Mouse (Mus musculus): ENCODE results near the gene Nit1. TPM values are rescaled to one million over a fixed set of nuclear protein-coding genes. Genes with fewer than 3 reads are reported as not detected.

Nit1 gene
- polyA plus RNA-seq (2015; fragmentation: Nextera tagmentation; extraction: Ambion mirVana) = 57.6 and 60.9 TPM in 2 replicates

DNA sequence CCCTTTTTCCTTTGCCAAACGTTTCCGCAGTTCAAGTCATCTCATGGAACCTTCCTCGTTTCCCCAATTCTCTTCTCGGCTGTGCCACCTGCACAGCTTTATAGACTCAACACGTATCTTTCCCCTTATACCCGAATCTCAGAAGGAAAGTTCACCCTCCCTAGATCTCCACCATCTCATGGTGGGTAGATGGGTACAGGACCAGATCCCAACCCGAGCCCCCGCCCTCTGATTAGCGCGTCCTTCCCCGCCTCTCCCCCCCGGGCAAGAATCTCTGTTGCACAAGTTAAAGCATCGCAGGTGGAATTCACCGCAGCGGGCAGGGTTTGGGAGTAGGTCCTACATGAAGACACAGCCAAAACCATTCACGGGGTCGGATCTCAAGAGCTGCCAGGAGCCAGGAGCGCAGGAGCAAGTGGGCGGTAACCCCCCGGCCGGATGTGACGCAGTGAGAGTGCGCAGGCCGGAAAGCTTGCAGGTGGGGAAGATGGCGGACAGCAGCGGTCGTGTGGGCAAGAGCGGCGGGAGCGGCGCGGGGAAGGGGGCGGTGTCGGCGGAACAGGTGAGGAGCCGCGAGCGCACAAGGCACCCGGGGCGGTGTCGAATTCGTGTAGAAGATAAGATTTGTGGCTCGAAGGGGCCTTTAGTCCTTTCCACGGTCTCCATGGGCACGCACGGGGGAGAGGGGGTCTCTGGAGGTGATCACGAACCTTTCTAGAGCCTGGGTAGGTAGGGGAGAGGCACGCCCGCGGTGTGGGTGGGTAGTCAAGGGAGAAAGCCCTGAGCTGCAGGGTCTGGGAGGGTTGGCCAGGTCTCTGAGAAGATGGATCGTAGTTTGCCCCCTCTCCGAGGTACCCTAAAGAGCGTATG lies at the start of gene Nit1, which contains the start of gene Pfdn2:
TSS of gene Nit1 (minus strand) at position 422 of the 870 bp plus-strand sequence.
TSS of gene Pfdn2 (plus strand) at position 446 of the 870 bp plus-strand sequence.
- peaks cover 13% of the 10 kb centered on the region for H3K4me1 ChIP-seq (ENCODE audit: control insufficient read depth, insufficient read depth, low read length)
- H3K27me3 ChIP-seq (replicated peaks; ENCODE audit: control insufficient read depth, insufficient read depth, low read length) = no peaks in the 10 kb centered on the region
- WGBS = 1% methylated on average over 53 of the region's 53 CpGs
- peak within 1 kb of the TSS; percentile 73 for H3K4me3 ChIP-seq (ENCODE audit: low read length)
- H3K9ac ChIP-seq (ENCODE audit: low read depth, low read length) = peak within 1 kb of the TSS; percentile 77
- H3K9me3 ChIP-seq (ENCODE audit: control insufficient read depth, low read length) = 0 out of 2 replicates have a peak, but pooled peaks cover 4% of the 10 kb centered on the region
- H3K36me3 ChIP-seq (ENCODE audit: control insufficient read depth, insufficient read depth, low read length) = peaks cover 4% of the 10 kb centered on the region; the same call in 1 of the 2 replicates
- peak; percentile 90 for ATAC-seq
- peak within 1 kb of the TSS; percentile 64; the same call in 1 of the 2 replicates for H3K27ac ChIP-seq (ENCODE audit: low read length)
- peak within 1 kb of the TSS; percentile 80 for H3K4me2 ChIP-seq (ENCODE audit: low read depth, low read length)

DNA sequence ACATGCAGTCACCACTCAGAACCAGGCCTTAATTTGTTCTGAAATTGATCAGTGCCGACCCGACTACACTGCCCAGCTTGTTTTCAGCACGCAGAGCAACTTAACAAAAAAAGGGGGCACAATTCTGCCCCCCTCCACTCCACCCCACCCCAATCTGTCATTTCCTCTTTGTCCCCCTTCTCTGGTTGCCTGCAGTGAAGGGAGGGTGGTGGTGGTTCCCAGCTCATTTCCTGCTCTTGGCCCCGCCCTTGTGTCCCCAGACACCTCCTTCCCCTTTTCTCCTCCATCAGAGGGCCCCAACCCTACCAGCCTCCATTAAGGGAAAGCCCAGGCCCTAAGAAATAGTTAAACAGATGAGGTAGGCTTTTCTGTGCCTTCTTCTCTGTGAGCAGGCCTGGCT lies 44.7 kb upstream of the Nit1 start:
- Histone ChIP-seq H3K27ac (ENCODE audit: low read length) (no peak overlapping the region), H3K9me3 (ENCODE audit: control insufficient read depth, low read length) (no peaks in the 10 kb centered on the region), H3K9ac (ENCODE audit: low read depth, low read length) (no peak overlapping the region), H3K4me3 (ENCODE audit: low read length) (no peak overlapping the region), H3K4me1 (ENCODE audit: control insufficient read depth, insufficient read depth, low read length) (no peaks in the 10 kb centered on the region), H3K4me2 (ENCODE audit: low read depth, low read length) (no peak overlapping the region), H3K36me3 (ENCODE audit: control insufficient read depth, insufficient read depth, low read length) (no peaks in the 10 kb centered on the region), H3K27me3 (replicated peaks; ENCODE audit: control insufficient read depth, insufficient read depth, low read length) (no peaks in the 10 kb centered on the region)
- ATAC-seq = peak; percentile 69
- 61% methylated on average over 4 of the region's 4 CpGs for WGBS

DNA sequence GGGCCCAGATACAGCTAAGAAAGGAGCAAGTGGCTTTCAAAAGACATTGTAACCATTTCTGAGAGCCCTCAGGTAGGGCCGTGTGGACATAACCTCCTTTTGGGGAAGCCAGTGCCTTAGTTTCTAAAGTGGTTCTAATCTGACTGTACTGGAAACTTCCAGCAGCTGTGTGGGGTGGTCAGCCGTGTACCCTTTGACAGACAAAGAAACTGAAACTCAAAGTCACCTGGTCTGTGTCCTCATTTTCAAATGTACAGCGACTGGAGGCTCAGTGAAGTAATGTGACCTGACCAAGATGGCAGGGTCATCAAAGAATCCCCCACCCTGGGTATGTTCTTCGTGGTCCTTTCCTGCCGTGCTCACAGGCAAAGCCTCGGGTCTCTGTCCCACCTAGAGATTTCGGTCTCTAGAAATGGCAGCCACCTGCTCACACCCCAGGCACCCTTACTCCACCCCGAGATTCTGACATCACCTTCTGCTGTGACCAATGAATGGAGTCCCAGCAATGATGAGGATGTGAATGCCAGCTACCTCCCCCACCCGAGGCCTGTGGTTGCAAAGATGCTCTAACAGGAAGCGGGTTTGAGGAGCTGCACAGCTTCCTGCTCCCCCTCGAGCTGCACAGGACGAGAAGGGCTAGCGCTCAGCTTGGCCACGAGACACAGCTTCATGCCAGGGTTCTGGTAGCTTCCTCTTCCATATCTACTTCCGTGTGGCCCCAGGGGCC lies 43.1 kb upstream of the Nit1 start, which contains the start of gene Arhgap30:
TSS of gene Arhgap30 (plus strand) at position 579 of the 727 bp plus-strand sequence.
- ATAC-seq = peak; percentile 25; the same call in 1 of the 2 replicates
- Histone ChIP-seq H3K4me3 (ENCODE audit: low read length) (no peak within 1 kb of the TSS), H3K4me2 (ENCODE audit: low read depth, low read length) (no peak within 1 kb of the TSS), H3K4me1 (ENCODE audit: control insufficient read depth, insufficient read depth, low read length) (no peaks in the 10 kb centered on the region), H3K9ac (ENCODE audit: low read depth, low read length) (no peak within 1 kb of the TSS), H3K36me3 (ENCODE audit: control insufficient read depth, insufficient read depth, low read length) (no peaks in the 10 kb centered on the region), H3K27ac (ENCODE audit: low read length) (no peak within 1 kb of the TSS), H3K9me3 (ENCODE audit: control insufficient read depth, low read length) (no peaks in the 10 kb centered on the region), H3K27me3 (replicated peaks; ENCODE audit: control insufficient read depth, insufficient read depth, low read length) (no peaks in the 10 kb centered on the region)
- WGBS = 75% methylated on average over 15 of the region's 15 CpGs

DNA sequence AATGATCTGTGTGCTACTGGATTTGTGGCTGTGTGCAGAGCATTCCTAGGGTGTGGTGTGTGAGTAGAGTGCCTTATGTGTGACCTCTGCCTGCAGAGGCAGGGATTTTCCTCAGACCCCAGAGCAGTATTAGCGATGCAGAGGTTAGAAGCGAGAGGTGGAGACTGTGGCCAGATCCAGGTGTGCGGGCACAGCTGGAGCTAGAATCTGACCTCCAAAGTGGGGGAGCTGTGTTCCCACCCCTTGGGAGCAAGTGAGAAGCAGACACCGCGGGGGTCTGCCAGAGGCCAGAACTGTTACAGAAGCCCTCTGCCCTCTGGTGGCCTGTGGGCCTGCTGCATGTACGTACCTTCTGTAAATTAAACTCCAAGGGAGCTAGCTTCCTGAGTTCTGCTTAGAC lies 41.7 kb upstream of the Nit1 start:
- ATAC-seq = no peak
- Histone ChIP-seq H3K36me3 (ENCODE audit: control insufficient read depth, insufficient read depth, low read length) (no peaks in the 10 kb centered on the region), H3K4me1 (ENCODE audit: control insufficient read depth, insufficient read depth, low read length) (no peaks in the 10 kb centered on the region), H3K4me2 (ENCODE audit: low read depth, low read length) (no peak overlapping the region), H3K9me3 (ENCODE audit: control insufficient read depth, low read length) (no peaks in the 10 kb centered on the region), H3K27me3 (replicated peaks; ENCODE audit: control insufficient read depth, insufficient read depth, low read length) (no peaks in the 10 kb centered on the region), H3K27ac (ENCODE audit: low read length) (no peak overlapping the region), H3K9ac (ENCODE audit: low read depth, low read length) (no peak overlapping the region), H3K4me3 (ENCODE audit: low read length) (no peak overlapping the region)
- 32% methylated on average over 6 of the region's 6 CpGs for WGBS

DNA sequence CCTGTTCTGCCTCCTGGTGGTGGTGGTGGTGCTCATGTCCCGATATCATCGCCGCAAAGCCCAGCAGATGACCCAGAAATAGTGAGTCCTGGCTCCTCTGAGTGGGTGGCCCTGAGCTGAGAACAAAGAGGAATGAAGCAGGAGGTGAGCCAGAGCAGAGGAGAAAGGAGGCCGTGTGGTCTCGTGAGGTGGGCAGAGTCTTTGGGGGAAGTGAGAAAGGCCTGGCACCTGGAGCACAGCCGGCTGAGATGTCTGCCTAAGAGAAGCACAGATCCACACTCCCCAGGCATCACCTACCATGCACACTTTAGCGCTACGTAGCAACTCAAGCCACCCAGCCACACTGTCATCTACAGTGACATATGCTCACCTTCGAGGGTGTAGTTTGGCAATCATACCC lies 39.7 kb upstream of the Nit1 start:
- Histone ChIP-seq H3K4me1 (ENCODE audit: control insufficient read depth, insufficient read depth, low read length) (no peaks in the 10 kb centered on the region), H3K4me2 (ENCODE audit: low read depth, low read length) (no peak overlapping the region), H3K9me3 (ENCODE audit: control insufficient read depth, low read length) (no peaks in the 10 kb centered on the region), H3K27ac (ENCODE audit: low read length) (no peak overlapping the region), H3K36me3 (ENCODE audit: control insufficient read depth, insufficient read depth, low read length) (no peaks in the 10 kb centered on the region), H3K27me3 (replicated peaks; ENCODE audit: control insufficient read depth, insufficient read depth, low read length) (0 out of 2 replicates have a peak, but pooled peaks cover 2% of the 10 kb centered on the region), H3K9ac (ENCODE audit: low read depth, low read length) (no peak overlapping the region), H3K4me3 (ENCODE audit: low read length) (no peak overlapping the region)
- 63% methylated on average over 9 of the region's 9 CpGs for WGBS
- ATAC-seq = no peak

DNA sequence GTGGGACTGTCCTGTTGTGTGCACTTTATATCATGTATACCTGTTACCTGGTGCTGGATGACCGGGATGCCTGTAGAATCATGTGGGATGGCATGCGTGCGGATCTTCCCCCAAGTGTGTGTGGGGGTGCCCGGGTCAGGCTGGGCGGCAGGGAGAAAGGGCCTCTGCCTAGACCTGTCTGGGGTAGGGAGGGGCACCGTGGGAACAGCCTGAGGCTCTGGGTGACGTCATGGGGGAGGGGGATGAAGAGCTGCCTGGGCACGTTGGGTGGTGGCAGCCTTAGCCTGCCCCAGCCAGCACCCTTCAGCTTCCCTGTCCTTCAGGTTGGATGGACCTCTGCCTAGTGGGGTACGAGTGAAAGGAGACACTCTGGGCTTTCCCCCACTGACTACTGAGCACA lies 38.9 kb upstream of the Nit1 start:
- ATAC-seq = no peak
- Histone ChIP-seq H3K9ac (ENCODE audit: low read depth, low read length) (no peak overlapping the region), H3K36me3 (ENCODE audit: control insufficient read depth, insufficient read depth, low read length) (no peaks in the 10 kb centered on the region), H3K27me3 (replicated peaks; ENCODE audit: control insufficient read depth, insufficient read depth, low read length) (0 out of 2 replicates have a peak, but pooled peaks cover 2% of the 10 kb centered on the region), H3K27ac (ENCODE audit: low read length) (no peak overlapping the region), H3K9me3 (ENCODE audit: control insufficient read depth, low read length) (no peaks in the 10 kb centered on the region), H3K4me3 (ENCODE audit: low read length) (no peak overlapping the region), H3K4me1 (ENCODE audit: control insufficient read depth, insufficient read depth, low read length) (peaks cover 1% of the 10 kb centered on the region; the same call in 1 of the 2 replicates), H3K4me2 (ENCODE audit: low read depth, low read length) (no peak overlapping the region)
- 62% methylated on average over 9 of the region's 9 CpGs for WGBS

DNA sequence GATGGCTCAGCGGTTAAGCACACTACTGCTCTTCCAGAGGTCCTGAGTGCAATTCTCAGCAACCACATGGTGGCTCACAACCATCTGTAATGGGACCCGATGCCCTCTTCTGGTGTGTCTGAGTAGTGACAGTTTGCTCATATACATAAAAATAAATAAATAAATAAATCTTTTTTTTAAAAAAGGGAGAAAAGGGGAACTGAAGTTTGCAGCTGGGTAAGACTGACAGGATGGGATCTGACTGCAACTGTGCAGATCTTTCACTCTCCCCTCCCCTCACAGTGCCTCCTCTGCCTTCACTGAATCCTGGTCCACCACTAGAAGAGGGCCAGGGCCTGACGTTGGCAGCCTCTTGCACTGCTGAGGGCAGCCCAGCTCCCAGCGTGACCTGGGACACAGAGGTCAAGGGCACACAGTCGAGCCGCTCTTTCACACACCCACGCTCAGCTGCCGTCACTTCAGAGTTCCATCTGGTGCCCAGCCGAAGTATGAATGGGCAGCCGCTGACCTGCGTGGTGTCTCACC lies 36.7 kb upstream of the Nit1 start:
- no peak overlapping the region for H3K4me2 ChIP-seq (ENCODE audit: low read depth, low read length)
- H3K9me3 ChIP-seq (ENCODE audit: control insufficient read depth, low read length) = no peaks in the 10 kb centered on the region
- H3K4me3 ChIP-seq (ENCODE audit: low read length) = no peak overlapping the region
- H3K27ac ChIP-seq (ENCODE audit: low read length) = no peak overlapping the region
- peaks cover 3% of the 10 kb centered on the region; the same call in 1 of the 2 replicates for H3K4me1 ChIP-seq (ENCODE audit: control insufficient read depth, insufficient read depth, low read length)
- no peaks in the 10 kb centered on the region for H3K36me3 ChIP-seq (ENCODE audit: control insufficient read depth, insufficient read depth, low read length)
- H3K9ac ChIP-seq (ENCODE audit: low read depth, low read length) = no peak overlapping the region
- ATAC-seq = no peak
- H3K27me3 ChIP-seq (replicated peaks; ENCODE audit: control insufficient read depth, insufficient read depth, low read length) = 0 out of 2 replicates have a peak, but pooled peaks cover 2% of the 10 kb centered on the region
- WGBS = 85% methylated on average over 11 of the region's 11 CpGs

DNA sequence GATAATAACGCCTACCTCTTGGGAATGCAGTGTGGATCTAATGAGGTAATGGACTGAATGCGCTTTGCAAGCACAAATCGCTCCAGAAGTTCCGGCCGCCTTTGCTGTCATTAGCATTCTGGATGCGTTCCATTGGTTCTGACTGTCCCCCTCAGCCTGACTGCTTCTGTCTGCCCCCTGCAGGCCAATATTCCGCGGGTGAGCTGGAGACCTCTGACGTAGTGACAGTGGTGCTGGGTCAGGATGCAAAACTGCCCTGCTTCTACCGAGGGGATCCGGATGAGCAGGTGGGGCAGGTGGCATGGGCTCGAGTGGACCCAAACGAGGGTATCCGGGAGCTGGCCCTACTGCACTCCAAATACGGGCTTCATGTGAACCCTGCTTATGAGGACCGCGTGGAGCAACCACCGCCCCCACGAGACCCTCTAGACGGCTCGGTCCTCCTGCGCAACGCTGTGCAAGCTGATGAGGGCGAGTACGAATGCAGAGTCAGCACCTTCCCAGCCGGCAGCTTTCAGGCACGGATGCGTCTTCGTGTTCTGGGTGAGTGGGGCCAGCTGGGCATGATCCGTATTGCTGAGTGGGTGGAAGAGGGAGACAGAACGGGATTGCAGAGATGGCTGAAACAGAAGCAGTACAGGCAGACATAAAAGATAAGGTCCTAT lies 34.6 kb upstream of the Nit1 start:
- Histone ChIP-seq H3K4me2 (ENCODE audit: low read depth, low read length) (peak overlapping the region; percentile 46), H3K27ac (ENCODE audit: low read length) (no peak overlapping the region), H3K4me3 (ENCODE audit: low read length) (peak overlapping the region; percentile 21), H3K9ac (ENCODE audit: low read depth, low read length) (peak overlapping the region; percentile 31; the same call in 1 of the 2 replicates), H3K4me1 (ENCODE audit: control insufficient read depth, insufficient read depth, low read length) (peaks cover 13% of the 10 kb centered on the region), H3K9me3 (ENCODE audit: control insufficient read depth, low read length) (no peaks in the 10 kb centered on the region), H3K36me3 (ENCODE audit: control insufficient read depth, insufficient read depth, low read length) (no peaks in the 10 kb centered on the region), H3K27me3 (replicated peaks; ENCODE audit: control insufficient read depth, insufficient read depth, low read length) (0 out of 2 replicates have a peak, but pooled peaks cover 2% of the 10 kb centered on the region)
- 7% methylated on average over 31 of the region's 31 CpGs for WGBS
- peak; percentile 51 for ATAC-seq
